Mouse (Mus musculus) small intestine, adult 2 months (tissue): ENCODE measurements around the gene Scoc.

Experiments
- CTCF ChIP-seq: fragments of 200-500 bp; IDR thresholded peaks from 2 replicates; pipeline ENCODE4 v1.5.1; 2012; ENCODE audit warnings: low read depth, mild to moderate bottlenecking, control low read depth, inconsistent platforms, low read length, moderate library complexity, mixed read lengths; ENCODE audit not compliant: insufficient replicate concordance, insufficient read length; ENCODE audit errors: extremely low read depth
- POLR2A ChIP-seq: fragments of 200-500 bp; IDR thresholded peaks from 2 replicates; pipeline ENCODE4 v1.6.1; 2012; ENCODE audit warnings: low read depth, mild to moderate bottlenecking, control low read depth, inconsistent platforms, low read length, moderate library complexity

GRCm38 (mm10) chr8:83396680-83397079 is 61.5 kb downstream of the Scoc start:
- no peak for TF ChIP-seq CTCF
- no peak for TF ChIP-seq POLR2A
